ENCODE assay signal across 9 mouse cellular contexts in the genomic region with DNA sequence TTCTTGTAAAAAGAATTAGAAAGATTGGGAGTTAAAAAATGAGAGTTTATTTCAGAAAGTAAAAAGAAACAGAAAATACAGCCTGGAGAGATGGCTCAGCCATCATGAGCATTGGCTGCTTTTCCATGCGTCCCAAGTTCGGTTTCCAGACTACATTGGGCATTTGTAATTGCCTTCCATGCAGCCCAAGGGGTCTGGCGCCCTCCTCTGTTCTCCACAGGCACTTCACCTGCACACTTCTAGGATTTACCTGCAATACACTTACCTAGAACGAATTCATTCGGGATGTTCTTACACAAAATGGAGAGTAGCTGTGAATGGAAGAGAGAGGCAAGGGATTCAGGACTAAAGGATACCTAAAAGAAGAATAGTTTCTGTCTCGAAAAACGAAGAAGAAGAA. TPM values are rescaled to one million over a fixed set of nuclear protein-coding genes. Genes with fewer than 3 reads are reported as not detected.
DNase-seq lines count a peak whose midpoint lies in the region; ATAC-seq lines count a peak whose summit lies in the region.
"Had no signal": no experiment of that assay in that cellular context is flagged by ENCODE, and none has a peak within 500 bp of the region (broad histone marks: within the 10 kb centered on the region; RNA-seq: fewer than 3 reads in every experiment).

No protein-coding gene starts in this region.

- H3K27ac ChIP-seq in intestine, embryonic 16.5 days (ENCODE audit: low read length), result no peak overlapping the region
- H3K27ac ChIP-seq: limb, embryonic 12.5 days had no signal

- no peaks in the 10 kb centered on the region for H3K36me3 ChIP-seq in splenic B cell, adult 2 months (ENCODE audit: control insufficient read depth, insufficient read depth, low read length, poor library complexity, severe bottlenecking)
- H3K36me3 ChIP-seq in intestine, embryonic 16.5 days (ENCODE audit: control insufficient read depth, insufficient read depth, low read length), result no peaks in the 10 kb centered on the region
- H3K36me3 ChIP-seq: limb, embryonic 12.5 days had no signal

- DNase-seq in CD4-positive, CD25-positive, alpha-beta regulatory T cell, adult 2 months (ENCODE audit: low read depth, low spot score), result peak; percentile 21
- peak; percentile 10 for DNase-seq in right cerebral cortex, postnatal 4 days
- DNase-seq in right cerebral cortex, postnatal 14 days, result no peak
- DNase-seq in induced T-regulatory cell, adult 2 months (ENCODE audit: low read depth), result peak; percentile 7
- DNase-seq in splenic B cell, adult 2 months (ENCODE audit: low read depth, low spot score), result peak; percentile 41
- no peak for DNase-seq in embryo, embryonic 10.5 days (ENCODE audit: low spot score)

- H3K9me3 ChIP-seq in intestine, embryonic 16.5 days (ENCODE audit: control insufficient read depth, low read length), result no peaks in the 10 kb centered on the region
- H3K9me3 ChIP-seq: limb, embryonic 12.5 days had no signal

- no peaks in the 10 kb centered on the region for H3K27me3 ChIP-seq in splenic B cell, adult 2 months (ENCODE audit: control insufficient read depth, insufficient read depth, low read length, poor library complexity, severe bottlenecking)
- no peaks in the 10 kb centered on the region for H3K27me3 ChIP-seq in intestine, embryonic 16.5 days (replicated peaks; ENCODE audit: control insufficient read depth, insufficient read depth, low read length)
- H3K27me3 ChIP-seq: limb, embryonic 12.5 days had no signal

- no peaks in the 10 kb centered on the region for H3K4me1 ChIP-seq in intestine, embryonic 16.5 days (ENCODE audit: control insufficient read depth, insufficient read depth, low read length)
- H3K4me1 ChIP-seq: limb, embryonic 12.5 days had no signal

- 45% methylated on average over 5 of the region's 7 CpGs for WGBS in intestine, embryonic 16.5 days

- ATAC-seq in CD4-positive, CD25-positive, alpha-beta regulatory T cell, adult 4 months, result no peak
- no peak for ATAC-seq in intestine, embryonic 16.5 days

- no peak overlapping the region for H3K4me3 ChIP-seq in intestine, embryonic 16.5 days (ENCODE audit: low read length)
- H3K4me3 ChIP-seq: limb, embryonic 12.5 days had no signal

- H3K9ac ChIP-seq in intestine, embryonic 16.5 days (ENCODE audit: low read depth, low read length), result no peak overlapping the region
- H3K9ac ChIP-seq: limb, embryonic 12.5 days had no signal

- no peak overlapping the region for H3K4me2 ChIP-seq in intestine, embryonic 16.5 days (ENCODE audit: low read depth, low read length)
- H3K4me2 ChIP-seq: limb, embryonic 12.5 days had no signal

RNA-seq across cellular contexts. Expression of a gene that starts 17.9 kb away (rescaled TPM):
- not detected for polyA plus RNA-seq in CD4-positive, CD25-positive, alpha-beta regulatory T cell, adult 4 months (2017; shearing (Covaris generic))
- 0.46 and 0.54 TPM in 2 replicates for polyA plus RNA-seq in intestine, embryonic 16.5 days (2015; fragmentation: Nextera tagmentation; extraction: Ambion mirVana)

RNA-seq across cellular contexts. Expression of a gene that starts 20.1 kb away (rescaled TPM):
- 10 to 100 TPM; 15.3 to 18.5 TPM for polyA plus RNA-seq in CD4-positive, CD25-positive, alpha-beta regulatory T cell, adult 4 months (2017; shearing (Covaris generic))
- polyA plus RNA-seq in intestine, embryonic 16.5 days (2015; fragmentation: Nextera tagmentation; extraction: Ambion mirVana), result 8.2 and 8.7 TPM in 2 replicates

Comparison
In these comparisons a context has a peak if more than half of its experiments do, and no peak if none do; other contexts are left out.
1. DNase-seq: peak in CD4-positive, CD25-positive, alpha-beta regulatory T cell, adult 2 months (single experiment), right cerebral cortex, postnatal 4 days (single experiment), induced T-regulatory cell, adult 2 months (single experiment) and splenic B cell, adult 2 months (single experiment); none in right cerebral cortex, postnatal 14 days (single experiment) and embryo, embryonic 10.5 days (single experiment).